Mouse (Mus musculus) cerebellum, postnatal 4 days (tissue): ENCODE measurements around the gene Fau.
A peak's percentile ranks its signal among the peaks of the same experiment; 100 is the strongest.
"Not testable (repeated sequence)": the region's sequence is repeated elsewhere in the genome, so short reads cannot be mapped to it uniquely, and the experiment has no call there.

ENCODE experiments used
- DNase-seq, 2 experiments: peaks; one replicate each; pipeline ENCODE4 v3.0.0; 2022; ENCODE audit warnings: low spot score in 2 of 2, mixed read lengths in 1 of 2

Gene Fau

DNA sequence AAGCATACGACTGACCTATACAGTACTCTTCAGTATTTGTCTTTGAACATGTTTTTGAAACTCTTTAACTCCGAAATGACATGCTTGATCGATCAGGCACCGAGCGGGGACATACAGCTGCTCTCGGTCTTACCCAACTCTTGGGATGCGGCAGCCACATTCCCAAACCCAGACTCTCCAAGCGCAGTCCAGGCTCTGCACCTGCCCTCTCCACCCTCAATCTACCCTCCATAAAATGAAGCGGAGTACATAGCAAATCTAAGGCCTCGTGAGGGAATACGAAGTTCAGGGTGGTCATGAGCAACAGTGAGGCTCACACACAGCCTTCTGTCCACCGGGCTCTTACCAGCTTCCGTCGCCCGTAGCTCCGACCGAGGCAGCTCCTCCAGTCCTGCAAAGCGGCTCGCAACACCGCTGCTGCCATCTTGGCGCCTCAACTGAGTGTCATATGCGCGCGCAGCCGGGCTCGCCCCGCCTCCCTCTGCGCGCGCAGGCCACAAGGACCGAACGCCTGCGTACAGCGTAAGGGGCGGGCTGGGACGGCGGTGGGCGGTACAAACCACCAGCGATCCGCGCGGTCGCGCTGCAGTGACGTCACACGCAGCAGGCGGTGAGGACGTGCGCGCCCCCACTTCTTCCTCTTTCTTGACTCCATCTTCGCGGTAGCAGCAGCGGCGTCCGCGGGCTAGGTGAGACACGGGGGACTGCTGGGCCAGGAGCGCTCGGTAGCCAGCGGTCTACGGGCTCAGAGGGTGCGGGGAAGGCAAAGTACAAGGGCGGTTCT, at the start of gene Fau, which contains the start of gene Mrpl49:
Fau (plus strand) TSS at position 532 of the 784 bp plus-strand sequence.
Mrpl49 (minus strand) TSS at position 473 of the 784 bp plus-strand sequence.
- peak; percentile 98 to 99 for DNase-seq

DNA sequence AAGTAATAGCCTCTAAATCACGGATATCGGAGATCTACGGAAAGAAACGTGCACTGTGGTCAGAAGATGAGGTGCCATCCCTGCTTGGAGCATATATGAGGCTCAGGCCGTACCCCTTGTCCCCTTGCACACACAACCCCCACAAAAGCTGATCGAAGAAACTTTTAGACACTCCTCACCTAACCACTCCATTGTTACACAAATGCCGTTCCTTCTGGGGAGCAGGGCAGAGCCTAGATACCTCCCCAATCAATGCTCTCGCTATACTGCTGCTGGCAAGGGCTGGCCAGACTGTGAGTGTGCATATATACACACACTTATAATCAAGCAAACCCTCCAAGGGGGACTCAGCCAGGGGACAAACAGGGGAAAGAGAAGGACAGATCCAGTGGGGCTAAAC, 48.5 kb upstream of the Fau start:
- no peak for DNase-seq

DNA sequence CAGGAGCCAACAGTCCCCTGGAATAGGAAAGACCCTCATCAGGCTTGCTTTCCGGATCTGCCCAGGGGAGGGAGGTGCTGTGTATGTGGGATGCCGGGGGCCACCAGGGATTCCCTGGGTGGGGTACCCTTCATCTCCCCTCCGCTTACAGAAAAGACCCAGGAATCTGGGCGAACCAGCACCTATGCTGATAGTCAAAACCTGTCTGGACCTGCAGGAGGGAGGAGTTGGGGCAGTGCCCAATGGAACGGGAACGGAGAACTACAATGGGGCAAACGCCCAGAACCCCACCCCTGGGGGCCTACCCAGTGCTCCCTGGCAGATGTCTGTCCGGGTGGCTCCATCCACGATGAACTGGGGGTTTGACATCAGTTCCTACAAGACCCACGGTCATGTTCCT, 44.0 kb upstream of the Fau start:
- DNase-seq: no peak

DNA sequence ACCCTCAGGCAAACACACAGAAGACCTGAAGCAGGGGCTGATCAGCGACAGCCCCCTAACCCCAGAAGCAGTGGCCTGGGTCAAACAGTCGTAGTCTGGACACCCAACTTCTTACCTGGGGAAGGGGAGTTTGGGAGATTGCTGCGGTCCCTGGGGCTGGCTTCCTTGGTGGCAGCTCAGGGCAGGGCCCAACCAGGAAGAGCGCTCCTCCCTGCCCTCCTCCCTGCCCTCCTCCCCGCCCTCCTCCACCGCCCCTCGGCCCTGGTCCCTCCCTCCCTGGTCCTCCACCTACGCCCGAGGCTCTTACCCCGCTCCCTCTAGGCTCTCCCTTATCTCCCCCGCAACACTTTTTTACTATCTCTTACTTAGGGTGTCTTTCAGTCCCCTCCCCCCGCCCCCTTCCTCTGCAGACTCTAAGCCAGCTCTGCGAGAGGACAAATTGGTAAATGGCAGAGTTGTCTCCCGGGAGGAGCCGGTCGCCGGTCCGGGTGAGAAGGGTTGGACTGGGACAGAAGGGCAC, 42.6 kb upstream of the Fau start:
- DNase-seq: no peak

DNA sequence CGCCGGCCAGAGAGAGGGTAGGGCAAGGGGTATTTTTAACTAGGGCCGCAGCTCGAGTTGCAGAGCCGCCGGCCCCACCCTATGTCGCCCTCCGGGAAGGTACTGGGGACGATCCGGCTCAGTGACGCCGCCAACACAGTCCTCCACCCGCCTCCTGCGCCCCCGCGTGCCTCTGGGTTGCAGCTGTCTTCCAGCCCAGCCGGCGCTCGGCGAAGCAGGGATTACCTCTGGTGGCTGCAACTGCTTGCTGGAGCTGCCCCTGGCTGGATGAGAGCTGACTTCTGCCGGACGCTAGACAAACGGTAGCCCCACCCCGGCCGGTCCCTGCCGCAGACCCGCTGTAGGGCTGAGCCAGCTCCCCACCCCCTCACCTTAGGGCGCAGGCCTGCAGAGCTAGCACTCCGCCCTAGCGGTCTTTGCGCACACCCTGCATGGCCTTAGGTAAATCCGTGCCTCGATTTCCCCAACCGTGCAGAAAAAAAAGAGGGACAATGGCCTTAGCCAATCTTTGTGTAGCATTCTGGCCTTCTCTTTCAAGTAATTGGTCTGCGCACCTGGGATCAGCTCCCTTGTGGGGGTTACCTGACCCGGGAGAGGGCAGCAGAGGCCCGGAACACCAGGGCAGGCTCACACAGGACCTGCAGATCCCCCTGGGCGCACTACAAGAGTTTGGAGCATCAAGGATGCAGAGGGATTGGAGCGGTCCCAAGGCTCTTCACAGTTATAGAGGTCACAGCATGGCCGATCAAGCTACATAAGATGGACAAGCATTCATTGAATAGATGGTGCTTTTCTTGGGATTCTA, 41.9 kb upstream of the Fau start, which contains the start of gene Capn1:
Capn1 (minus strand) TSS at position 387 of the 805 bp plus-strand sequence.
- peak in 1 of 2 experiments; percentile 63 for DNase-seq

DNA sequence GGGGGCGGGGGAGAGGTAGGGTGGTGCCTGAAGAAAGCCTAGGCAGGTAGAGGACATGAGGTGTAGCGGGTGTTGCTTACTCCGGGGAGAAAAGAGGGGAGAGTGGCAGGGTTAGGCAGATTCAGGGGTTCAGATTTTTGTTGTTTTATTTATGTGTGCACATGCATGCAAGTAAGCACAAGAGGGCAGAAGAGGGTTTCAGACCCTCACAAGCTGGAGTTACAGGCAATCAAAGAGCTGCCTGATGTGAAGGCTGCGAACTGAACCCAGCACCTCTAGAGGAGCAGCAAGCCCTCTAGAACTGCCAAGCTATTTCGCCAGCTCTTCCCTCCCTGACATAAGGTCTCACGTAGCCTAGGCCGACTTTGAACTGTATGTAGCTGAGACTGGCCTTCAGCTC, 41.1 kb upstream of the Fau start:
- no peak for DNase-seq

DNA sequence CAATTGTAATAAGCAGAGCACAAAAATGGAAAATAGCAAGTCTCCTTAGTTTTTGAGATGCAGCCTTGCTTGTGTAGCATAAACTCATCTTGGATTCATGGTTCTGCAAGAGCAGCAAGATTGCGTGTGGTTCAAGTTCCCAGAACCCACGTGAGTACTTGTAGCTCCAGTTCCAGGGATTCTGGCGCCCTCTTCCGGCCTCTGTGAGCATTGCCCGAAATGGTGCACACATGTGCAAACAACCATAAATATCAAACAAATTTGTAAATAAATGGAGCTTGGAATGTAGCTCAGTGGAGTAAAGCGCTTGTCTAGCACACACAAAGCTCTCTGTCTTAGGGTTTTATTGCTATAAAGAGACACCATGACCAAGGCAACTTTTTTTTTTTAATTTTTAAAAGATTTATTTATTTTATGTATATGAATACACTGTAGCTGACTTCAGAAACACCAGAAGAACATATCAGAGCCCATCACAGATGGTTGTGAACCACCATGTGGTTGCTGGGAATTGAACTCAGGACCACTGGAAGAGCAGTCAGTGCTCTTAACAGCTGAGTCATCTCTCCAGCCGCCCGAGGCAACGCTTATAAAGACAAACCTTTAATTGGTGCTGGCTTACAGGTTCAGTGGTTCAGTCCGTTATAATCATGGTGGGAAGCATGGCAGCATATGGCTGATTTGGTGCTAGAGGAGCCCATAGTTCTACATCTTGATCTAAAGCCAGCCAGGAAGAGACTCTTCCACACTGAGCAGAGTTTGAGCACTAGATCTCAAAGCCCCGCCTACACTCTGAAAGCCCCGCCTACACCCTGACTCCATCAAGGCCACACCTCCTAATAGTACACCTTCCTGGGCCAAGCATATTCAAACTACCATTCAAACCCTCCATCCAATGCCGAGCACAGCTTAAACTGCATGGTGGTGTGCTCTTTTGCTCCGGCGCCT, 39.2 kb upstream of the Fau start:
- peak; percentile 77 to 89 for DNase-seq

DNA sequence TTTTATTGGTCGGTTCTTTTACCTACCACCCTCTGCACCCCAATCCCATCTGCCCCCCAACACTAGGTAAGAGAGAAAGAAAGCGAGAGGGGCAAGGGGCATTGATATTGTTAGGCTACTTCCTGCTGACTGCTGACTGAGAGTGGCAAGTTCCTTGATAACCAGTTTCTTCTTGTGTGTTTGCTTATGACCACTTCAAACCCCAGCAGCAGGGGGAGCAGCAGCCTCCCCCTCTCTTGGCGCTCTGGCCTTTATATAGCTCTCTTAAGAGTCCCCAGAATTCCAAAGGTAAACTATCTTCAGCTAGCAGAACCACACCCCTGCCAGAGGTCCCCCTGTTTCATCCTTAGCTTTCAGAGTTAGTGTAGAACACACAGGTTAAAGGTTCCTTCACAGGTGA, 37.4 kb upstream of the Fau start:
- DNase-seq: no peak

DNA sequence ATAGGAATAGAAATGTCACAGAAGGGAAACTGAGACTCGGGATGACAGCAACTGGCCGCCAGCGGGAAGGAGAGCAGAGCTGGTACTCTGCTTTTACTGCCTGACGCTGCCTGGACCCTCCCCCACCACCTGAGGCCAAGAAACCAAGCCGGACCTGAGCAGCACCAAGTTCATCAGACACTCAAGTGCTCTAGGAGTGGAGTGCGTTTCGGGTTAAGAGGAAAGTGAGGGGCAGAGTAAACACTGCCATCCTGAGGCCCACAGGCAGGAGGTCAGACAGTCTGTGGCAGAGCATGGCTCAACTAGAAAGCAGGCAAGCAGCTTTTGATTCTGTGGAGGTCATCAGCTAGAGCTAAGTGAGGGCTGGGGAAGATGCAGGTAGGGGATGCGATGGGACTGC, 34.6 kb upstream of the Fau start:
- no peak for DNase-seq

DNA sequence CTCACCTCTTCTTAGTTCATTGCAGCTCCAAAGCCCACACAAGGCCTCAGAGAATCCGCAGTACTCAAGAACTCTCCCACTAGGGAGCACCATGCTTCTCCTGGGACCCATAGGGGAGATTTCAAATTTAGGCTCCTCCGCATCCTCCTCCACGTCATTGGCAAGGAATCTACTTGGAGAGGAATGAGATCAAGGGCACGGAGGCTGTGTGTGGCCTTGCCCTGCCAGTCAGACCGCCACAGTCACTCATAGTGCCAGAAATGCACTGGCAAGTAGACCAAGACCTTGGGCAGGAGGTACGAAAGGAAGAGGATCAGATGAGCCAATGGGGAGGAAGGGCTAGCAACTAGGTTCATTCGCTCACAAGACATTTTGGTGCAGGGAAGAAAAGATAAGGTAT, 33.7 kb upstream of the Fau start:
- DNase-seq: no peak

DNA sequence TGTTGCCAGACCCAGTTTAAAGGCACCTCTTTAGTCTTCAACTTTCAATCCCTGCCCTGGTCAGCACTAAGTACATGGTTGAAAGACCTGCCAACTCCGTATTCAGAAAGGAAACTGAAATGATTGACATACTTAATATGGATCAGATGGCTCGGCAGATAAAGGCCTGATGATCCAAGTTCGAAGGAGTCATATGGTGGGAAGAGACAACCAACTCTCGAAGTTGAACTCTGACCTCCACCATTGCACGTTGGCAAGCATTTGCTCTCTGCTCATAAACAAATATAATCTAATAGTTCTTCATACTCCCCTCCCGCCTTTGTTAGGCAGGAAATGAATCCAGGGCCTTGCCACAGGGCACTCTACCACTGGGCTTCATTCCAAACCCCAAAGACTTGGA, 28.7 kb upstream of the Fau start:
- no peak for DNase-seq

DNA sequence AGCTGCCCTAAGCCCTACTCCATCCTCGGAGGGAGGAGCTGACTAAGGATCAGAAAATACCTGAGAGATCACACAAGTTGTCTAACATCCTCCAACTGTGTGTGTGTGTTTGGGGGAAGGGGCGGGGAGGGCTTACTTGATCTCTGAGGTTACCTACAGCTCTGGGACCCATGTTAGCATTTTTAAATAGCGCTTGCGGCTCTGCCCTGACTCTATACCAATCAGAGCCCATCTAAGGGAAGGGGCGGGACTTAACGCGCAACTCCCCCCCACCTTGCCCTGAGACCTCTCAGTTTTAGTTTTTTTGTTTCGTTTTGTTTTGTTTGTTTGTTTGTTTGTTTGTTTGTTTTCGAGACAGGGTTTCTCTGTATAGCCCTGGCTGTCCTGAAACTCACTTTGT, 28.2 kb upstream of the Fau start:
- DNase-seq: no peak

DNA sequence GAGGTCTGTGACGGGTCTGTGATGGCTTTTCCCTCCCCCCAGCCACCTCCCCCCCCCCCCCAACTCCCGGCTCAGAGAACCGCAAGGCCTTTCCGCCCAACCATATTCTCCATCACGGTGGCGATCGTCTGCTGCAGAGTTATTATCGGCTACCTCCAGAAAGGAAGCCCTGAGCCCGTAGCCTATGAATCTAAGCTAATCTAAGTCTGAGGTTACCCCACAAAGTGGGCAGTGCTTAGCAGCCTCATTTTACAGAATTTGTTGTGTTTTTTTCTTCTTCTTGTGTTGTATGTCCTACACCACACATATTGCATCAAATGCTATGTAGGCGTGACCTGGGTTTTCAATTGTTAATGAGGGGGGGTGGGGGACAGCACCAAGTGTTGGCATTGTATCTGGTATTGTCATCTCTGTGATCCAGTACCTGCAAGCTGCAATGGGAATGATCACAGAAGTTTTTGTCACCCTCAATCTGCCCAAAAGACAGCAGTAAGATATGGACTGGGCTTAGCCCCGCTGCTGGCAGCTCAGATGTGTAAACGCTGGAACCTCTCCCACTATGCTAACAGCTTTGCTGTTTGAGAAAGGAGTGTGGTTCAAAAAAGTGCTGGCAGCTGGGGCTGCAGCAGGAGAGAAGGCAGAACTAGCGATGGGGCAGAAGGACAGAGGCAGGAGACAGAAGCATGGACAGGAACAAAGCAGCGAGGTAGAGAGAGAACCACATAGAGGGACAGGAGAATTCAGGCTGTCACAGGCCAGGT, 26.9 kb upstream of the Fau start:
- no peak for DNase-seq

DNA sequence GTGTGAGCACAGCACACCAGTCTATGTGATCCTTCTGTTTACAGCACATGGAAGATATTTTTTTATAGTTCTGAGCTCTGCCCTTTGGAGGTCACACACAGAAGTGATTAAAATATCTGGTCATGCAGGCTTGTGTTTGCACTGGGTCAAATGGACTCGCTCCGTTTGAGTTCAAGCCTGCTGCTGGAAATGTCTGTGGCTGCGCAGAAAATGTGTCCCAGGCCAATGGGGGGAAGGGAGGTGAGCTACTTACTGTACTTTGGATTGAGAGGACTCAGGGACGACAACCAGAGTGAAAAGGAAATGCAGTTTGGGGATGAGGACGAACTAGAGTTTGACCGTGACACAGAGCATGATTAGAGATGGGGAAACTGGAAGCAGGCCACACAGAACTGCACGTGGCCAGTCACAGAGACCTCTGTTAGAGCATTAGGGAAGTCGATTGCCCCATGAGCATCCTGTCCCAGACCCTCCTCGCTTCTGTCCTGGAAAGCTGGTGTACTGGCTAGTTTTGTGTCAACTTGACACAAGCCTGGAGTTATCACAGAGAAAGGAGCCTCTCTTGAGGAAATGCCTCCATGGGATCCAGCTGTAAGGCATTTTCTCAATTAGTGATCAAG, 21.6 kb upstream of the Fau start:
- DNase-seq: no peak

DNA sequence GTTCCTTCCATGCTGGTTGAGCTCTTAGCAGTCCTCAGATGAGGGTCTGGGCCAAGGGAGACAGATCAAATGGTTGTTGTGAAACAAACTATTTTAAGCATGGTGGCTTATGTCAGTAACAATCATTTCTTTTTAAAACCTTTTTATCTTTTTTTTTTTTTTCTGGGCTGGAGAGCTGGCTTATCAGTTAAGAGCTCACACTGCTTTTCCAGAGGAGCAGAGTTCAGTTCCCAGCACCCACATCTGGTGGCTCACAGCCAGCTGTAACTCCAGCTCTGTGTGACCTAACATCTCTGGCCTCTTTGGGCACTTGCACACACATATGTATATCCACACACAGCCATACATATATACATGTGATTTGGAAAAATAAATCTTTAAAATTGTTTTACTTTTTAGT, 19.9 kb upstream of the Fau start:
- DNase-seq: no peak

DNA sequence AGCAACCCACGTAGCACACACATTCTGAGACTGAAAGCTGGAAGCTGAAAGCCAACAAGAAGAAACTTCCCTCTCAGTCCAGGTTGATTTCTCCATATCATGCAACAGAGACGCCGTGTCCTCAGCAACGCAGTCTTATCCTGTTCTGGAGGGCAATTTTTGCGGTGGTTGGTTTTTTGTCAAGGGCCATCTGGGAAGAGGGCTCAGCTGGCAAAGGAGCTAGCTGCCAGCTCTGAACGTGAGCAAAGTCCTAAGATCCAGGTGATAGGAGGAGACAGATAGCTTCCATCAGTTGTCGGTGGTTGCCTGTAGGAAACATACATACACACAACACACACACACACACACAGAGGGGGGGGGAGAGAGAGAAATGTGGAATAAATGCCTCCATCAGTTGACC, 19.3 kb upstream of the Fau start:
- no peak for DNase-seq

DNA sequence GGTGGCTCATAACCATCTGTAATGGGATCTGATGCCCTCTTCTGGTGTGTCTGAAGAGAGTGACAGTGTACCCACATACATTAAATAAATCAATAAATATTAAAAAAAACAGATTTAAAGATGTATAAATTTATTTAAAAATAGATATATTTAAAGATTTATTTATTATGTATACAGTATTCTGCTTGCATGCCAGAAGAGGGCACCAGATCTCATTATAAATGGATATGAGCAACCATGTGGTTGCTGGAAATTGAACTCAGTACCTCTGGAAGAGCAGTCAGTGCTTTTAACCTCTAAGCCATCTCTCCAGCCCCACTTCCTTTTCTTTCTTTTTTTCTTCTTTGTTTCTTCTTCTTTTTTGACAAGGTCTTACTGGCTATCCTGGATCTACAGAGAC, 17.6 kb upstream of the Fau start:
- DNase-seq: no peak

DNA sequence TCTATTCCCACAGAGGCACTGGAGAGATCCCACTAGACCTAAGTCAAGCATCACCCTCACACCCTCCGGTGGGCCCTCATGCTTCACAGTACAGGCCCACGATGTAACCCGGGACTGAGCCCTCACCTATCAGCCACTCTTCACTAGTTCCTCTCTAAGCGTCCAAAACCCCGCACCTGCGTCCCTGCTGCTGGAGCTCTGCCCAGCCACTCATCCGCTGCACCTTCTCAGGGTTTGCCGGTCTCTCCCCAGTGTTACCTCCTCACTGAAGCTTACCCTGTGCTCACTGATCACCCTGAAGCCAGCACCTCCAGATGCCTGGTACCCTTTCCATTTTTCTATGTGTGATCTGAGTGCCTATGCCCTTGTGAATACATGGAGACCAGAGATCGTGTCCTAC, 15.4 kb upstream of the Fau start:
- no peak for DNase-seq

DNA sequence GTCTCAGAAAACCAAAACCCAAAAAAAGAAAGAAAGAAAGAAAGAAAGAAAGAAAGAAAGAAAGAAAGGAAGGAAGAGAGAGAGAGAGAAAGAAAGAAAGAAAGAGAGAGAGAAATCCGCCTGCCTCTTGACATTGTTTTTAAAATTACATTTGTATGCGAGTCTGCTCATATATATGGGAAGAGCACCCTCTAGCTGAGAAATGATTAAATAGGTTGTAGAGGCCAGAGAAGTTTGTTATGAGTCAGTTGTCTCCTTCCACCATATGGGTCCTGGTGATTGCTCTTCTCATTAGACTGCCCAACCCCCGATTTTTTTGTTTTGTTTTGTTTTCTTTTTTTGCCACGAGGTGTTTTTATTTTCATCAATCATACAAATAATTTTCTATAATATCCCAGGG, 13.5 kb upstream of the Fau start:
- not testable (repeated sequence) for DNase-seq
